Mouse (Mus musculus): ENCODE data around the gene Ints12. TPM values are rescaled to one million over a fixed set of nuclear protein-coding genes. Genes with fewer than 3 reads are reported as not detected.

Gene Ints12
- polyA plus RNA-seq (2012): 1.2 and 1.3 TPM in 2 replicates

- no peak for TF ChIP-seq GATA1 (IDR thresholded peaks at IDR 0.05; ENCODE audit: low read length)
Observed at GRCm38 (mm10) chr3:133091664-133092273, at the start of gene Ints12, which contains the start of gene Gstcd. Gene Ints12 (plus strand): TSS chr3:133091840. Gene Gstcd (minus strand): TSS chr3:133092033.

GRCm38 (mm10) chr3:133052068-133052467 is 39.6 kb upstream of the Ints12 start:
- no peak for TF ChIP-seq GATA1 (IDR thresholded peaks at IDR 0.05; ENCODE audit: low read length)

GRCm38 (mm10) chr3:133075560-133075959 is 16.1 kb upstream of the Ints12 start:
- no peak for TF ChIP-seq GATA1 (IDR thresholded peaks at IDR 0.05; ENCODE audit: low read length)

- TF ChIP-seq GATA1 (IDR thresholded peaks at IDR 0.05; ENCODE audit: low read length): no peak
Observed at GRCm38 (mm10) chr3:133082736-133083135, 8.9 kb upstream of the Ints12 start.

GRCm38 (mm10) chr3:133085858-133086257 is 5.8 kb upstream of the Ints12 start:
- no peak for TF ChIP-seq GATA1 (IDR thresholded peaks at IDR 0.05; ENCODE audit: low read length)

GRCm38 (mm10) chr3:133090247-133091120 is 1.2 kb upstream of the Ints12 start:
- TF ChIP-seq GATA1 (IDR thresholded peaks at IDR 0.05; ENCODE audit: low read length): no peak

- TF ChIP-seq GATA1 (IDR thresholded peaks at IDR 0.05; ENCODE audit: low read length): no peak
Observed at GRCm38 (mm10) chr3:133091121-133091663, 448 bp upstream of the Ints12 start.

GRCm38 (mm10) chr3:133092274-133092853 is 724 bp downstream of the Ints12 start:
- no peak for TF ChIP-seq GATA1 (IDR thresholded peaks at IDR 0.05; ENCODE audit: low read length)

- no peak for TF ChIP-seq GATA1 (IDR thresholded peaks at IDR 0.05; ENCODE audit: low read length)
Observed at GRCm38 (mm10) chr3:133092936-133093335, 1.3 kb downstream of the Ints12 start.

- no peak for TF ChIP-seq GATA1 (IDR thresholded peaks at IDR 0.05; ENCODE audit: low read length)
Observed at GRCm38 (mm10) chr3:133094305-133094704, 2.7 kb downstream of the Ints12 start.

- no peak for TF ChIP-seq GATA1 (IDR thresholded peaks at IDR 0.05; ENCODE audit: low read length)
Observed at GRCm38 (mm10) chr3:133097936-133098335, 6.3 kb downstream of the Ints12 start.

GRCm38 (mm10) chr3:133098336-133098735 is 6.7 kb downstream of the Ints12 start:
- no peak for TF ChIP-seq GATA1 (IDR thresholded peaks at IDR 0.05; ENCODE audit: low read length)

- no peak for TF ChIP-seq GATA1 (IDR thresholded peaks at IDR 0.05; ENCODE audit: low read length)
Observed at GRCm38 (mm10) chr3:133098909-133099308, 7.3 kb downstream of the Ints12 start.

- no peak for TF ChIP-seq GATA1 (IDR thresholded peaks at IDR 0.05; ENCODE audit: low read length)
Observed at GRCm38 (mm10) chr3:133103768-133104167, 12.1 kb downstream of the Ints12 start.

- TF ChIP-seq GATA1 (IDR thresholded peaks at IDR 0.05; ENCODE audit: low read length): no peak
Observed at GRCm38 (mm10) chr3:133104436-133104835, 12.8 kb downstream of the Ints12 start.

- no peak for TF ChIP-seq GATA1 (IDR thresholded peaks at IDR 0.05; ENCODE audit: low read length)
Observed at GRCm38 (mm10) chr3:133108731-133109130, 17.1 kb downstream of the Ints12 start.

All from G1E-ER4 (cell line).